ENCODE assay signal across 12 mouse cellular contexts in genomic region chr19:24241799-24242546, GRCm38 (mm10). TPM values are rescaled to one million over a fixed set of nuclear protein-coding genes. Genes with fewer than 3 reads are reported as not detected.
A peak's percentile ranks its signal among the peaks of the same experiment; 100 is the strongest.
DNase-seq lines count a peak whose midpoint lies in the region; ATAC-seq and TF ChIP-seq lines count a peak whose summit lies in the region.
"Had no signal": no experiment of that assay in that cellular context is flagged by ENCODE, and none has a peak within 500 bp of the region (broad histone marks: within the 10 kb centered on the region; RNA-seq: fewer than 3 reads in every experiment).

No protein-coding gene starts in this region.

- WGBS in heart, embryonic 12.5 days: 25% methylated on average over 14 of the region's 14 CpGs
- 13% methylated on average over 14 of the region's 14 CpGs for WGBS in lung, embryonic 14.5 days
- 24% methylated on average over 14 of the region's 14 CpGs for WGBS in embryonic facial prominence, embryonic 11.5 days
- 25% methylated on average over 14 of the region's 14 CpGs for WGBS in stomach, postnatal 0 days

- no peak overlapping the region for H3K4me2 ChIP-seq in heart, embryonic 12.5 days
- H3K4me2 ChIP-seq in lung, embryonic 14.5 days: no peak overlapping the region
- H3K4me2 ChIP-seq in embryonic facial prominence, embryonic 11.5 days (ENCODE audit: low read depth, low read length): no peak overlapping the region
- no peak overlapping the region for H3K4me2 ChIP-seq in stomach, postnatal 0 days (replicated peaks; ENCODE audit: low read depth)
- H3K4me2 ChIP-seq: liver, embryonic 11.5 days; neural tube, embryonic 13.5 days had no signal

- peaks cover 9% of the 10 kb centered on the region for H3K4me1 ChIP-seq in heart, embryonic 12.5 days (replicated peaks)
- no peaks in the 10 kb centered on the region for H3K4me1 ChIP-seq in lung, embryonic 14.5 days (ENCODE audit: insufficient read depth)
- H3K4me1 ChIP-seq in embryonic facial prominence, embryonic 11.5 days (ENCODE audit: control insufficient read depth, insufficient read depth, low read length): no peaks in the 10 kb centered on the region
- peaks cover 3% of the 10 kb centered on the region; the same call in 1 of the 2 replicates for H3K4me1 ChIP-seq in stomach, postnatal 0 days (replicated peaks; ENCODE audit: control insufficient read depth, insufficient read depth)

- no peak overlapping the region; the same call in 1 of the 2 replicates for H3K27ac ChIP-seq in heart, embryonic 12.5 days (ENCODE audit: poor library complexity, severe bottlenecking)
- H3K27ac ChIP-seq in lung, embryonic 14.5 days (ENCODE audit: low read depth): no peak overlapping the region
- no peak overlapping the region for H3K27ac ChIP-seq in embryonic facial prominence, embryonic 11.5 days (replicated peaks; ENCODE audit: low read depth, low read length)
- no peak overlapping the region for H3K27ac ChIP-seq in stomach, postnatal 0 days (replicated peaks)
- H3K27ac ChIP-seq: neural tube, embryonic 13.5 days had no signal

- 0 out of 2 replicates have a peak, but pooled peaks have one; percentile 33 for ATAC-seq in heart, embryonic 12.5 days (ENCODE audit: insufficient number of reproducible peaks, low FRiP score)
- no peak for ATAC-seq in lung, embryonic 14.5 days (ENCODE audit: insufficient read depth)
- ATAC-seq in embryonic facial prominence, embryonic 11.5 days (replicated peaks; ENCODE audit: insufficient number of reproducible peaks, low FRiP score, low TSS enrichment, low read depth): no peak
- ATAC-seq in stomach, postnatal 0 days (ENCODE audit: low FRiP score, low TSS enrichment): 0 out of 2 replicates have a peak, but pooled peaks have one; percentile 32

- no peak overlapping the region for H3K9ac ChIP-seq in heart, embryonic 12.5 days
- H3K9ac ChIP-seq in lung, embryonic 14.5 days: no peak overlapping the region
- H3K9ac ChIP-seq in embryonic facial prominence, embryonic 11.5 days (replicated peaks; ENCODE audit: low read length): no peak overlapping the region
- H3K9ac ChIP-seq in stomach, postnatal 0 days (ENCODE audit: low read length): no peak overlapping the region
- H3K9ac ChIP-seq: neural tube, embryonic 13.5 days had no signal

- no peak for DNase-seq in heart, adult 11 months
- peak; percentile 24 for DNase-seq in lung, embryonic 14.5 days
- DNase-seq in lung, postnatal 4 days: no peak
- peak; percentile 57 for DNase-seq in embryonic facial prominence, embryonic 11.5 days (ENCODE audit: low spot score)
- DNase-seq in stomach, postnatal 0 days (ENCODE audit: low spot score): peak; percentile 42
- DNase-seq in layer of hippocampus, adult 9-11 months: no peak
- DNase-seq in right cerebral cortex, postnatal 4 days: no peak
- DNase-seq: cerebellum, postnatal 10 days; thymus, postnatal 14 days had no signal

- no peaks in the 10 kb centered on the region for H3K27me3 ChIP-seq in heart, embryonic 12.5 days (replicated peaks)
- no peaks in the 10 kb centered on the region for H3K27me3 ChIP-seq in lung, embryonic 14.5 days (ENCODE audit: insufficient read depth, low read length)
- no peaks in the 10 kb centered on the region for H3K27me3 ChIP-seq in embryonic facial prominence, embryonic 11.5 days (ENCODE audit: control insufficient read depth, insufficient read depth, low read length)
- H3K27me3 ChIP-seq in stomach, postnatal 0 days (ENCODE audit: control insufficient read depth, insufficient read depth, low read length): no peaks in the 10 kb centered on the region
- H3K27me3 ChIP-seq: neural tube, embryonic 13.5 days had no signal

- no peaks in the 10 kb centered on the region for H3K9me3 ChIP-seq in heart, embryonic 12.5 days (replicated peaks)
- H3K9me3 ChIP-seq in lung, embryonic 14.5 days (ENCODE audit: low read depth, low read length): no peaks in the 10 kb centered on the region
- no peaks in the 10 kb centered on the region for H3K9me3 ChIP-seq in embryonic facial prominence, embryonic 11.5 days (replicated peaks; ENCODE audit: control insufficient read depth, low read length)
- H3K9me3 ChIP-seq in stomach, postnatal 0 days (ENCODE audit: control insufficient read depth, low read length): no peaks in the 10 kb centered on the region
- H3K9me3 ChIP-seq: neural tube, embryonic 13.5 days had no signal

- no peak for TF ChIP-seq EP300 in stomach, postnatal 0 days (optimal IDR thresholded peaks at IDR 0.05)

- H3K4me3 ChIP-seq in heart, embryonic 12.5 days: no peak overlapping the region
- H3K4me3 ChIP-seq in lung, embryonic 14.5 days (ENCODE audit: low read depth, low read length): no peak overlapping the region
- no peak overlapping the region for H3K4me3 ChIP-seq in embryonic facial prominence, embryonic 11.5 days (ENCODE audit: low read depth, low read length)
- H3K4me3 ChIP-seq in stomach, postnatal 0 days (ENCODE audit: low read depth, low read length): no peak overlapping the region
- H3K4me3 ChIP-seq: neural tube, embryonic 13.5 days had no signal

- H3K36me3 ChIP-seq in heart, embryonic 12.5 days: no peaks in the 10 kb centered on the region
- H3K36me3 ChIP-seq in lung, embryonic 14.5 days (ENCODE audit: insufficient read depth): no peaks in the 10 kb centered on the region
- no peaks in the 10 kb centered on the region for H3K36me3 ChIP-seq in embryonic facial prominence, embryonic 11.5 days (replicated peaks; ENCODE audit: control insufficient read depth, insufficient read depth, low read depth, low read length)
- H3K36me3 ChIP-seq in stomach, postnatal 0 days (ENCODE audit: control insufficient read depth, insufficient read depth, low read length): no peaks in the 10 kb centered on the region
- H3K36me3 ChIP-seq: neural tube, embryonic 13.5 days had no signal

- TF ChIP-seq CTCF in lung, embryonic 14.5 days (IDR thresholded peaks at IDR 0.05; ENCODE audit: low read depth): no peak
- no peak for TF ChIP-seq CTCF in stomach, postnatal 0 days (IDR thresholded peaks at IDR 0.05; ENCODE audit: low read depth)

RNA-seq across cellular contexts. Expression of gene Tjp2, which starts 17.1 kb away (rescaled TPM):
- 31.9 and 33.8 TPM in 2 replicates for polyA plus RNA-seq in heart, embryonic 12.5 days (2016; fragmentation: Nextera tagmentation; extraction: Ambion mirVana)
- polyA plus RNA-seq in lung, embryonic 14.5 days (2014; fragmentation: Nextera tagmentation; extraction: Ambion mirVana): 38.5 and 40.0 TPM in 2 replicates
- 22.4 and 24.5 TPM in 2 replicates for polyA plus RNA-seq in embryonic facial prominence, embryonic 11.5 days (2014; fragmentation: Nextera tagmentation; extraction: Ambion mirVana)
- polyA plus RNA-seq in stomach, postnatal 0 days (2015; fragmentation: Nextera tagmentation; extraction: Ambion mirVana): 18.3 and 20.6 TPM in 2 replicates

RNA-seq across cellular contexts. Expression of gene Fxn, which starts 38.4 kb away (rescaled TPM):
- 59.6 and 61.2 TPM in 2 replicates for polyA plus RNA-seq in heart, embryonic 12.5 days (2016; fragmentation: Nextera tagmentation; extraction: Ambion mirVana)
- polyA plus RNA-seq in lung, embryonic 14.5 days (2014; fragmentation: Nextera tagmentation; extraction: Ambion mirVana): 51.2 and 52.9 TPM in 2 replicates
- 58.0 and 61.8 TPM in 2 replicates for polyA plus RNA-seq in embryonic facial prominence, embryonic 11.5 days (2014; fragmentation: Nextera tagmentation; extraction: Ambion mirVana)
- 26.0 and 27.8 TPM in 2 replicates for polyA plus RNA-seq in stomach, postnatal 0 days (2015; fragmentation: Nextera tagmentation; extraction: Ambion mirVana)

Comparison
In these comparisons a context has a peak if more than half of its experiments do, and no peak if none do; other contexts are left out.
1. DNase-seq: peak in lung, embryonic 14.5 days (single experiment), embryonic facial prominence, embryonic 11.5 days (single experiment) and stomach, postnatal 0 days (single experiment); none in heart, adult 11 months (single experiment), lung, postnatal 4 days (0 of 2), layer of hippocampus, adult 9-11 months (single experiment) and right cerebral cortex, postnatal 4 days (single experiment).
2. ATAC-seq: peak in heart, embryonic 12.5 days (single experiment) and stomach, postnatal 0 days (single experiment); none in lung, embryonic 14.5 days (single experiment) and embryonic facial prominence, embryonic 11.5 days (single experiment).